Mouse (Mus musculus): Measurements from ENCODE around the gene Fbxw9. TPM values are rescaled to one million over a fixed set of nuclear protein-coding genes. Genes with fewer than 3 reads are reported as not detected.
A peak's percentile ranks its signal among the peaks of the same experiment; 100 is the strongest.

Gene Fbxw9
- polyA plus RNA-seq, 1 experiment from 2014 or later = 20.9 TPM

- Histone ChIP-seq H3K27me3 (replicated peaks; ENCODE audit: control insufficient read depth, insufficient read depth, low read length) (no peaks in the 10 kb centered on the region), H3K4me3 (ENCODE audit: low read depth, low read length) (peak within 1 kb of the TSS; percentile 81), H3K9me3 (ENCODE audit: control insufficient read depth, low read length) (no peaks in the 10 kb centered on the region), H3K9ac (ENCODE audit: low read depth, low read length) (peak within 1 kb of the TSS; percentile 80), H3K36me3 (ENCODE audit: control insufficient read depth, insufficient read depth, low read length) (peaks cover 48% of the 10 kb centered on the region), H3K4me1 (ENCODE audit: control insufficient read depth, insufficient read depth, low read length) (peaks cover 15% of the 10 kb centered on the region), H3K27ac (replicated peaks; ENCODE audit: low read depth, low read length) (peak within 1 kb of the TSS; percentile 93), H3K4me2 (ENCODE audit: low read depth, low read length) (peak within 1 kb of the TSS; percentile 63)
- WGBS = 7% methylated on average over 30 of the region's 30 CpGs
- ATAC-seq (ENCODE audit: low read depth) (peak; percentile 92), DNase-seq (ENCODE audit: low spot score) (peak; percentile 98)
These were observed 34.5 kb upstream of the Fbxw9 start, which contains the start of gene Asna1 for GRCm38 (mm10) chr8:85025098-85025932. Asna1 (minus strand) TSS chr8:85025281.

- ATAC-seq (ENCODE audit: low read depth) (peak; percentile 83), DNase-seq (ENCODE audit: low spot score) (peak; percentile 98)
- H3K27ac ChIP-seq (replicated peaks; ENCODE audit: low read depth, low read length) = peak within 1 kb of the TSS; percentile 93
- under 1% methylated on average over 54 of the region's 75 CpGs for WGBS
- H3K9ac ChIP-seq (ENCODE audit: low read depth, low read length) = peak within 1 kb of the TSS; percentile 99
- H3K4me2 ChIP-seq (ENCODE audit: low read depth, low read length) = peak within 1 kb of the TSS; percentile 63
- peaks cover 52% of the 10 kb centered on the region for H3K36me3 ChIP-seq (ENCODE audit: control insufficient read depth, insufficient read depth, low read length)
- peaks cover 15% of the 10 kb centered on the region for H3K4me1 ChIP-seq (ENCODE audit: control insufficient read depth, insufficient read depth, low read length)
- H3K27me3 ChIP-seq (replicated peaks; ENCODE audit: control insufficient read depth, insufficient read depth, low read length) = no peaks in the 10 kb centered on the region
- peak within 1 kb of the TSS; percentile 98 for H3K4me3 ChIP-seq (ENCODE audit: low read depth, low read length)
- H3K9me3 ChIP-seq (ENCODE audit: control insufficient read depth, low read length) = no peaks in the 10 kb centered on the region
These were observed 33.0 kb upstream of the Fbxw9 start, which contains the start of gene Trir for GRCm38 (mm10) chr8:85026670-85027515. Trir (plus strand) TSS chr8:85026823.

GRCm38 (mm10) chr8:85027516-85027855, 32.4 kb upstream of the Fbxw9 start:
- Histone ChIP-seq H3K4me1 (ENCODE audit: control insufficient read depth, insufficient read depth, low read length) (peaks cover 15% of the 10 kb centered on the region), H3K36me3 (ENCODE audit: control insufficient read depth, insufficient read depth, low read length) (peaks cover 52% of the 10 kb centered on the region), H3K4me2 (ENCODE audit: low read depth, low read length) (peak overlapping the region; percentile 63), H3K27ac (replicated peaks; ENCODE audit: low read depth, low read length) (peak overlapping the region; percentile 93), H3K9me3 (ENCODE audit: control insufficient read depth, low read length) (no peaks in the 10 kb centered on the region), H3K27me3 (replicated peaks; ENCODE audit: control insufficient read depth, insufficient read depth, low read length) (no peaks in the 10 kb centered on the region), H3K9ac (ENCODE audit: low read depth, low read length) (peak overlapping the region; percentile 99), H3K4me3 (ENCODE audit: low read depth, low read length) (peak overlapping the region; percentile 98)
- DNase-seq (ENCODE audit: low spot score) = no peak
- ATAC-seq (ENCODE audit: low read depth) = no peak
- 1% methylated on average over 13 of the region's 13 CpGs for WGBS

- Histone ChIP-seq H3K4me1 (ENCODE audit: control insufficient read depth, insufficient read depth, low read length) (peaks cover 15% of the 10 kb centered on the region), H3K4me3 (ENCODE audit: low read depth, low read length) (peak overlapping the region; percentile 98), H3K36me3 (ENCODE audit: control insufficient read depth, insufficient read depth, low read length) (peaks cover 52% of the 10 kb centered on the region), H3K27me3 (replicated peaks; ENCODE audit: control insufficient read depth, insufficient read depth, low read length) (no peaks in the 10 kb centered on the region), H3K4me2 (ENCODE audit: low read depth, low read length) (peak overlapping the region; percentile 63), H3K9ac (ENCODE audit: low read depth, low read length) (peak overlapping the region; percentile 99), H3K27ac (replicated peaks; ENCODE audit: low read depth, low read length) (no peak overlapping the region), H3K9me3 (ENCODE audit: control insufficient read depth, low read length) (no peaks in the 10 kb centered on the region)
- no peak for DNase-seq (ENCODE audit: low spot score)
- no peak for ATAC-seq (ENCODE audit: low read depth)
- WGBS = 24% methylated on average over 2 of the region's 2 CpGs
These were observed 31.9 kb upstream of the Fbxw9 start for GRCm38 (mm10) chr8:85027922-85028321.

GRCm38 (mm10) chr8:85029271-85029670, 30.6 kb upstream of the Fbxw9 start:
- H3K27me3 ChIP-seq (replicated peaks; ENCODE audit: control insufficient read depth, insufficient read depth, low read length) = no peaks in the 10 kb centered on the region
- H3K27ac ChIP-seq (replicated peaks; ENCODE audit: low read depth, low read length) = no peak overlapping the region
- DNase-seq (ENCODE audit: low spot score) (no peak), ATAC-seq (ENCODE audit: low read depth) (no peak)
- no peaks in the 10 kb centered on the region for H3K9me3 ChIP-seq (ENCODE audit: control insufficient read depth, low read length)
- H3K9ac ChIP-seq (ENCODE audit: low read depth, low read length) = peak overlapping the region; percentile 99; the same call in 1 of the 2 replicates
- H3K36me3 ChIP-seq (ENCODE audit: control insufficient read depth, insufficient read depth, low read length) = peaks cover 51% of the 10 kb centered on the region
- no peak overlapping the region for H3K4me2 ChIP-seq (ENCODE audit: low read depth, low read length)
- 88% methylated on average over 14 of the region's 14 CpGs for WGBS
- peaks cover 15% of the 10 kb centered on the region for H3K4me1 ChIP-seq (ENCODE audit: control insufficient read depth, insufficient read depth, low read length)
- no peak overlapping the region for H3K4me3 ChIP-seq (ENCODE audit: low read depth, low read length)

- DNase-seq (ENCODE audit: low spot score) (no peak), ATAC-seq (ENCODE audit: low read depth) (no peak)
- H3K4me1 ChIP-seq (ENCODE audit: control insufficient read depth, insufficient read depth, low read length) = peaks cover 22% of the 10 kb centered on the region
- peaks cover 51% of the 10 kb centered on the region for H3K36me3 ChIP-seq (ENCODE audit: control insufficient read depth, insufficient read depth, low read length)
- H3K9ac ChIP-seq (ENCODE audit: low read depth, low read length) = no peak overlapping the region
- 86% methylated on average over 4 of the region's 4 CpGs for WGBS
- no peak overlapping the region for H3K27ac ChIP-seq (replicated peaks; ENCODE audit: low read depth, low read length)
- H3K4me3 ChIP-seq (ENCODE audit: low read depth, low read length) = no peak overlapping the region
- no peak overlapping the region for H3K4me2 ChIP-seq (ENCODE audit: low read depth, low read length)
- no peaks in the 10 kb centered on the region for H3K27me3 ChIP-seq (replicated peaks; ENCODE audit: control insufficient read depth, insufficient read depth, low read length)
- H3K9me3 ChIP-seq (ENCODE audit: control insufficient read depth, low read length) = no peaks in the 10 kb centered on the region
These were observed 27.1 kb upstream of the Fbxw9 start for GRCm38 (mm10) chr8:85032622-85033311.

GRCm38 (mm10) chr8:85033867-85034266, 26.0 kb upstream of the Fbxw9 start:
- H3K4me1 ChIP-seq (ENCODE audit: control insufficient read depth, insufficient read depth, low read length) = peaks cover 18% of the 10 kb centered on the region
- peaks cover 50% of the 10 kb centered on the region for H3K36me3 ChIP-seq (ENCODE audit: control insufficient read depth, insufficient read depth, low read length)
- no peak overlapping the region for H3K4me2 ChIP-seq (ENCODE audit: low read depth, low read length)
- 67% methylated on average over 1 of the region's 1 CpGs for WGBS
- ATAC-seq (ENCODE audit: low read depth) (no peak), DNase-seq (ENCODE audit: low spot score) (no peak)
- no peak overlapping the region for H3K4me3 ChIP-seq (ENCODE audit: low read depth, low read length)
- no peaks in the 10 kb centered on the region for H3K9me3 ChIP-seq (ENCODE audit: control insufficient read depth, low read length)
- H3K27ac ChIP-seq (replicated peaks; ENCODE audit: low read depth, low read length) = no peak overlapping the region
- H3K9ac ChIP-seq (ENCODE audit: low read depth, low read length) = no peak overlapping the region
- H3K27me3 ChIP-seq (replicated peaks; ENCODE audit: control insufficient read depth, insufficient read depth, low read length) = no peaks in the 10 kb centered on the region

GRCm38 (mm10) chr8:85034764-85035163, 25.1 kb upstream of the Fbxw9 start:
- Histone ChIP-seq H3K27me3 (replicated peaks; ENCODE audit: control insufficient read depth, insufficient read depth, low read length) (no peaks in the 10 kb centered on the region), H3K9ac (ENCODE audit: low read depth, low read length) (peak overlapping the region; percentile 80; the same call in 1 of the 2 replicates), H3K4me1 (ENCODE audit: control insufficient read depth, insufficient read depth, low read length) (peaks cover 18% of the 10 kb centered on the region), H3K4me3 (ENCODE audit: low read depth, low read length) (peak overlapping the region; percentile 80), H3K27ac (replicated peaks; ENCODE audit: low read depth, low read length) (0 out of 2 replicates have a peak overlapping the region, but pooled peaks have one; percentile 18), H3K9me3 (ENCODE audit: control insufficient read depth, low read length) (no peaks in the 10 kb centered on the region), H3K4me2 (ENCODE audit: low read depth, low read length) (peak overlapping the region; percentile 91), H3K36me3 (ENCODE audit: control insufficient read depth, insufficient read depth, low read length) (peaks cover 42% of the 10 kb centered on the region)
- ATAC-seq (ENCODE audit: low read depth) (no peak), DNase-seq (ENCODE audit: low spot score) (peak; percentile 94)
- 7% methylated on average over 12 of the region's 13 CpGs for WGBS
